24 mouse cellular contexts compared by ENCODE assay signal in the genomic region with DNA sequence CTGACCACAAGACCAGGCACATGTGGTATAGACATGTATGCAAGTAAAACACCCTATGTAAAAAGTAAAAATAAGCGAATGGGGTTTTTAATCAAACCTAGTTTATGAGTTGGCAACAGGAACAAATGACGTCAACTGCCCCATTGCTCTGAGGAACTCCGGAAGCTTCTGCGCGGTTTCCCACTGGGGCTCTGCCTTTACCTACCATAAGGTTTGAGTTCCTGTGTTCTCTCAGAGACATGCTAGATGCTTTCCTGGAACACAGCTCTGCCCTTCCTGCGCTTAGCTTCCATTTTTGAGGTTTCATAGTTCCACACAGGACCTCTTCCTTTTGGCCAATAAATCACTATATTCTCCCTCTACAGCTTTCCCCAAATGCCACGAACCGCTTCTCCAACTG.
DNase-seq lines count a peak whose midpoint lies in the region; ATAC-seq and TF ChIP-seq lines count a peak whose summit lies in the region.
"Had no signal": no experiment of that assay in that cellular context is flagged by ENCODE, and none has a peak within 500 bp of the region (broad histone marks: within the 10 kb centered on the region; RNA-seq: fewer than 3 reads in every experiment).

No protein-coding gene starts in this region.

- no peak overlapping the region for H3K4me3 ChIP-seq in heart, embryonic 12.5 days
- H3K4me3 ChIP-seq in lung, postnatal 0 days (ENCODE audit: low read depth, low read length), result no peak overlapping the region
- no peak overlapping the region for H3K4me3 ChIP-seq in lung, adult 2 months (replicated peaks; ENCODE audit: extremely low read depth, low read depth, low read length)
- H3K4me3 ChIP-seq in intestine, postnatal 0 days (ENCODE audit: low read depth, low read length), result no peak overlapping the region
- H3K4me3 ChIP-seq: embryonic facial prominence, embryonic 12.5 days; erythroblast, embryonic 14.5 days; forebrain, embryonic 13.5 days; hindbrain, embryonic 12.5 days; neural tube, embryonic 15.5 days had no signal

- DNase-seq in heart, adult 11 months, result peak; percentile 94
- DNase-seq in kidney, adult 9 months, result peak; percentile 46
- DNase-seq in kidney, adult 18-20 months, result no peak
- DNase-seq in lung, postnatal 0 days (ENCODE audit: low spot score), result no peak
- no peak for DNase-seq in lung, adult 2 months
- no peak for DNase-seq in cerebellum, adult 9-11 months
- DNase-seq: adrenal gland, postnatal 10 days; gastrocnemius, postnatal 25 days; layer of hippocampus, postnatal 36 days; right cerebral cortex, postnatal 25 days; thymus, postnatal 4 days had no signal

- 0 out of 2 replicates have a peak, but pooled peaks have one; percentile 28 for TF ChIP-seq EP300 in lung, postnatal 0 days (IDR thresholded peaks at IDR 0.05)

- TF ChIP-seq CTCF in lung, postnatal 0 days (IDR thresholded peaks at IDR 0.05), result no peak
- no peak for TF ChIP-seq CTCF in lung, adult 2 months (IDR thresholded peaks at IDR 0.05; ENCODE audit: insufficient read depth, low read length)
- no peak for TF ChIP-seq CTCF in intestine, postnatal 0 days (IDR thresholded peaks at IDR 0.05; ENCODE audit: low read depth)

- no peaks in the 10 kb centered on the region for H3K36me3 ChIP-seq in heart, embryonic 12.5 days
- no peaks in the 10 kb centered on the region for H3K36me3 ChIP-seq in lung, postnatal 0 days (ENCODE audit: insufficient read depth, low read length)
- no peaks in the 10 kb centered on the region for H3K36me3 ChIP-seq in intestine, postnatal 0 days (ENCODE audit: control insufficient read depth, insufficient read depth)
- H3K36me3 ChIP-seq: embryonic facial prominence, embryonic 12.5 days; hindbrain, embryonic 12.5 days; neural tube, embryonic 15.5 days had no signal

- no peak for TF ChIP-seq POLR2A in lung, adult 2 months (IDR thresholded peaks at IDR 0.05; ENCODE audit: borderline replicate concordance, extremely low read depth, low read depth, low read length)

- no peak overlapping the region for H3K9ac ChIP-seq in heart, embryonic 12.5 days
- H3K9ac ChIP-seq in lung, postnatal 0 days (replicated peaks; ENCODE audit: low read depth), result no peak overlapping the region
- no peak overlapping the region for H3K9ac ChIP-seq in intestine, postnatal 0 days (ENCODE audit: low read depth, low read length)
- H3K9ac ChIP-seq: embryonic facial prominence, embryonic 12.5 days; forebrain, embryonic 13.5 days; hindbrain, embryonic 12.5 days; neural tube, embryonic 15.5 days had no signal

- peaks cover 75% of the 10 kb centered on the region for H3K4me1 ChIP-seq in heart, embryonic 12.5 days (replicated peaks)
- peaks cover 34% of the 10 kb centered on the region for H3K4me1 ChIP-seq in lung, postnatal 0 days (ENCODE audit: insufficient read depth, low read depth, low read length)
- H3K4me1 ChIP-seq in lung, adult 2 months (ENCODE audit: control insufficient read depth, insufficient read depth, low read length), result peaks cover 38% of the 10 kb centered on the region
- 0 out of 2 replicates have a peak, but pooled peaks cover 3% of the 10 kb centered on the region for H3K4me1 ChIP-seq in intestine, postnatal 0 days (replicated peaks; ENCODE audit: control insufficient read depth, insufficient read depth, low read length)

- ATAC-seq in heart, embryonic 12.5 days (ENCODE audit: insufficient number of reproducible peaks, low FRiP score), result no peak
- ATAC-seq in lung, postnatal 0 days, result no peak
- no peak for ATAC-seq in intestine, postnatal 0 days
- ATAC-seq: activated CD4-positive, CD25-positive, alpha-beta regulatory T cell, adult 4 months; CD4-positive, CD25-positive, alpha-beta regulatory T cell, adult 4 months; forebrain, embryonic 13.5 days; inflammation-experienced regulatory T-cells, adult 6 months; midbrain, embryonic 16.5 days; Patski had no signal

- 91% methylated on average over 8 of the region's 8 CpGs for WGBS in heart, embryonic 12.5 days
- WGBS in lung, postnatal 0 days, result 70% methylated on average over 8 of the region's 8 CpGs
- 57% methylated on average over 8 of the region's 8 CpGs for WGBS in lung, adult 2 months
- 87% methylated on average over 8 of the region's 8 CpGs for WGBS in intestine, postnatal 0 days

- H3K27me3 ChIP-seq in heart, embryonic 12.5 days (replicated peaks), result no peaks in the 10 kb centered on the region
- no peaks in the 10 kb centered on the region for H3K27me3 ChIP-seq in lung, postnatal 0 days (replicated peaks; ENCODE audit: insufficient read depth, low read length)
- no peaks in the 10 kb centered on the region for H3K27me3 ChIP-seq in intestine, postnatal 0 days (replicated peaks; ENCODE audit: control insufficient read depth, insufficient read depth, low read length)
- H3K27me3 ChIP-seq: embryonic facial prominence, embryonic 12.5 days; forebrain, embryonic 13.5 days; hindbrain, embryonic 12.5 days; neural tube, embryonic 15.5 days; Patski had no signal

- no peaks in the 10 kb centered on the region for H3K9me3 ChIP-seq in heart, embryonic 12.5 days (replicated peaks)
- no peaks in the 10 kb centered on the region for H3K9me3 ChIP-seq in lung, postnatal 0 days (ENCODE audit: low read length)
- H3K9me3 ChIP-seq in intestine, postnatal 0 days (ENCODE audit: control insufficient read depth), result no peaks in the 10 kb centered on the region
- H3K9me3 ChIP-seq: embryonic facial prominence, embryonic 12.5 days; forebrain, embryonic 13.5 days; hindbrain, embryonic 12.5 days; neural tube, embryonic 15.5 days had no signal

- H3K27ac ChIP-seq in heart, embryonic 12.5 days (ENCODE audit: poor library complexity, severe bottlenecking), result no peak overlapping the region
- H3K27ac ChIP-seq in lung, postnatal 0 days (ENCODE audit: low read length), result peak overlapping the region; percentile 48
- no peak overlapping the region for H3K27ac ChIP-seq in intestine, postnatal 0 days (ENCODE audit: low read depth, low read length)
- H3K27ac ChIP-seq: embryonic facial prominence, embryonic 12.5 days; forebrain, embryonic 13.5 days; hindbrain, embryonic 12.5 days; neural tube, embryonic 15.5 days had no signal

- no peak overlapping the region for H3K4me2 ChIP-seq in heart, embryonic 12.5 days
- H3K4me2 ChIP-seq in lung, postnatal 0 days (replicated peaks; ENCODE audit: low read depth, low read length), result no peak overlapping the region
- H3K4me2 ChIP-seq in intestine, postnatal 0 days (replicated peaks; ENCODE audit: low read depth), result no peak overlapping the region
- H3K4me2 ChIP-seq: embryonic facial prominence, embryonic 12.5 days; forebrain, embryonic 13.5 days; hindbrain, embryonic 12.5 days; liver, embryonic 11.5 days; neural tube, embryonic 15.5 days had no signal

Comparison
In these comparisons a context has a peak if more than half of its experiments do, and no peak if none do; other contexts are left out.
1. DNase-seq: peak in heart, adult 11 months (single experiment) and kidney, adult 9 months (single experiment); none in kidney, adult 18-20 months (single experiment), lung, postnatal 0 days (single experiment), lung, adult 2 months (single experiment) and cerebellum, adult 9-11 months (single experiment).